Comparison of ENCODE assay signal across 28 mouse cellular contexts in the genomic region with DNA sequence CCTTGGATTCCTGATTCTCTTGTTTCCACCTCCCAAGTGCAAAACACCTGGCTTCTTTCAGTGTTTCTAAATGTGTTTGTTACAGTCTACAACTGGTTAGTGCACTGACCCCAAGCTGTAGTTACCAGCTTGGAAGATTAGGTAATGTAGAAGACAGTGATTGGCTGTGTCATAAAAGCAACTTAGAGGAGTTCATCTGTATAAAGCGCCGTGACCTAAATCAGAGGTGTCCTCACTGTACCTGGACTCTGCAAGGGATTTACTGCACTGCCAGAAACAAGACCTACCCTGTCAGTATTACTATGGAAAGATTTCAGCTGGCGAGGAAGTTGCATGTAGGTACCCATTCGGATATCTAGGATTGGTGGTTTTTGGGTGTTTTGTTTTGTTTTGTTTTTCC.
"Had no signal": no experiment of that assay in that cellular context is flagged by ENCODE, and none has a peak within 500 bp of the region (broad histone marks: within the 10 kb centered on the region; RNA-seq: fewer than 3 reads in every experiment).

No protein-coding gene starts in this region.

- H3K4me1 ChIP-seq: embryonic facial prominence, embryonic 13.5 days; embryonic facial prominence, embryonic 15.5 days; forebrain, embryonic 12.5 days; forebrain, embryonic 13.5 days; forebrain, embryonic 15.5 days had no signal

- H3K36me3 ChIP-seq: embryonic facial prominence, embryonic 13.5 days; embryonic facial prominence, embryonic 15.5 days; forebrain, embryonic 15.5 days had no signal

- H3K27ac ChIP-seq: embryonic facial prominence, embryonic 10.5 days; embryonic facial prominence, embryonic 12.5 days; embryonic facial prominence, embryonic 13.5 days; embryonic facial prominence, embryonic 15.5 days; forebrain, embryonic 10.5 days; forebrain, embryonic 12.5 days; forebrain, embryonic 13.5 days; forebrain, embryonic 15.5 days; gastrocnemius, adult 2 months had no signal

- H3K4me2 ChIP-seq: embryonic facial prominence, embryonic 12.5 days; embryonic facial prominence, embryonic 13.5 days; embryonic facial prominence, embryonic 15.5 days; forebrain, embryonic 12.5 days; forebrain, embryonic 13.5 days; forebrain, embryonic 15.5 days had no signal

- H3K9me3 ChIP-seq: embryonic facial prominence, embryonic 10.5 days; embryonic facial prominence, embryonic 12.5 days; embryonic facial prominence, embryonic 13.5 days; embryonic facial prominence, embryonic 15.5 days; forebrain, embryonic 10.5 days; forebrain, embryonic 12.5 days; forebrain, embryonic 13.5 days; forebrain, embryonic 15.5 days had no signal

- H3K9ac ChIP-seq: embryonic facial prominence, embryonic 12.5 days; embryonic facial prominence, embryonic 13.5 days; embryonic facial prominence, embryonic 15.5 days; forebrain, embryonic 12.5 days; forebrain, embryonic 13.5 days; forebrain, embryonic 15.5 days; forebrain, postnatal 0 days had no signal

- DNase-seq: cerebellum, adult 18-20 months; cerebellum, adult 2 months; cerebellum, adult 8-10 months; cerebellum, adult 9-10 months; cerebellum, adult 9-11 months; cerebellum, postnatal 10 days; cerebellum, postnatal 14 days; cerebellum, postnatal 25 days; cerebellum, postnatal 36 days; embryo, embryonic 11 days; forebrain, postnatal 0 days; gastrocnemius, adult 2 months; gastrocnemius, postnatal 10 days; gastrocnemius, postnatal 14 days; gastrocnemius, postnatal 25 days; gastrocnemius, postnatal 36 days; heart, adult 11 months had no signal

- H3K4me3 ChIP-seq: embryonic facial prominence, embryonic 10.5 days; embryonic facial prominence, embryonic 12.5 days; embryonic facial prominence, embryonic 13.5 days; embryonic facial prominence, embryonic 15.5 days; erythroblast, embryonic 14.5 days; forebrain, embryonic 10.5 days; forebrain, embryonic 12.5 days; forebrain, embryonic 13.5 days; forebrain, embryonic 15.5 days; gastrocnemius, adult 2 months had no signal

- H3K27me3 ChIP-seq: embryonic facial prominence, embryonic 12.5 days; embryonic facial prominence, embryonic 13.5 days; embryonic facial prominence, embryonic 15.5 days; forebrain, embryonic 12.5 days; forebrain, embryonic 13.5 days; forebrain, embryonic 15.5 days had no signal

- ATAC-seq: forebrain, embryonic 13.5 days; forebrain, embryonic 14.5 days; forebrain, embryonic 15.5 days; forebrain, embryonic 16.5 days; forebrain, postnatal 0 days had no signal
